Mouse (Mus musculus): ENCODE results near the gene Magi1. TPM values are rescaled to one million over a fixed set of nuclear protein-coding genes. Genes with fewer than 3 reads are reported as not detected.

The Magi1 gene
- total and polyA plus RNA-seq, 2 experiments from 2014 or later: 16.4 to 53.0 TPM

- TF ChIP-seq CTCF (IDR thresholded peaks at IDR 0.05; ENCODE audit: low read depth): no peak
- DNase-seq (peak; percentile 60), ATAC-seq (peak; percentile 71)
- Histone ChIP-seq H3K9me3 (ENCODE audit: low read length) (no peaks in the 10 kb centered on the region), H3K4me2 (ENCODE audit: low read depth) (peak overlapping the region; percentile 60), H3K27me3 (ENCODE audit: insufficient read depth, low read length) (no peaks in the 10 kb centered on the region; the same call in 1 of the 2 replicates), H3K36me3 (ENCODE audit: insufficient read depth) (no peaks in the 10 kb centered on the region), H3K9ac (peak overlapping the region; percentile 33; the same call in 1 of the 2 replicates), H3K4me3 (ENCODE audit: low read depth, low read length) (peak overlapping the region; percentile 34), H3K4me1 (ENCODE audit: insufficient read depth) (peaks cover 13% of the 10 kb centered on the region; the same call in 1 of the 2 replicates), H3K27ac (ENCODE audit: low read depth, low read length) (no peak overlapping the region; the same call in 1 of the 2 replicates)
- WGBS: 8% methylated on average over 24 of the region's 24 CpGs
Measured at GRCm38 (mm10) chr6:93716686-93717625, 566.8 kb downstream of the Magi1 start.

- Histone ChIP-seq H3K4me2 (ENCODE audit: low read depth) (peak overlapping the region; percentile 60), H3K4me3 (ENCODE audit: low read depth, low read length) (peak overlapping the region; percentile 34), H3K36me3 (ENCODE audit: insufficient read depth) (no peaks in the 10 kb centered on the region), H3K9ac (peak overlapping the region; percentile 33), H3K4me1 (ENCODE audit: insufficient read depth) (peaks cover 13% of the 10 kb centered on the region; the same call in 1 of the 2 replicates), H3K27ac (ENCODE audit: low read depth, low read length) (0 out of 2 replicates have a peak overlapping the region, but pooled peaks have one; percentile 29), H3K27me3 (ENCODE audit: insufficient read depth, low read length) (no peaks in the 10 kb centered on the region; the same call in 1 of the 2 replicates), H3K9me3 (ENCODE audit: low read length) (no peaks in the 10 kb centered on the region)
- peak; percentile 22; the same call in 1 of the 2 replicates for ATAC-seq
- no peak for DNase-seq
- WGBS: 28% methylated on average over 24 of the region's 24 CpGs
- no peak for TF ChIP-seq CTCF (IDR thresholded peaks at IDR 0.05; ENCODE audit: low read depth)
Measured at GRCm38 (mm10) chr6:93715181-93716180, 568.2 kb downstream of the Magi1 start.

GRCm38 (mm10) chr6:93704350-93704749 is 579.4 kb downstream of the Magi1 start:
- H3K36me3 ChIP-seq (ENCODE audit: insufficient read depth): peaks cover 6% of the 10 kb centered on the region; the same call in 1 of the 2 replicates
- no peak for ATAC-seq
- H3K9ac ChIP-seq: no peak overlapping the region
- TF ChIP-seq CTCF (IDR thresholded peaks at IDR 0.05; ENCODE audit: low read depth): no peak
- H3K4me3 ChIP-seq (ENCODE audit: low read depth, low read length): no peak overlapping the region
- 58% methylated on average over 5 of the region's 5 CpGs for WGBS
- no peaks in the 10 kb centered on the region for H3K9me3 ChIP-seq (ENCODE audit: low read length)
- H3K4me1 ChIP-seq (ENCODE audit: insufficient read depth): no peaks in the 10 kb centered on the region
- DNase-seq: no peak
- H3K27me3 ChIP-seq (ENCODE audit: insufficient read depth, low read length): no peaks in the 10 kb centered on the region
- no peak overlapping the region for H3K27ac ChIP-seq (ENCODE audit: low read depth, low read length)
- no peak overlapping the region for H3K4me2 ChIP-seq (ENCODE audit: low read depth)

GRCm38 (mm10) chr6:93699436-93699835 is 584.3 kb downstream of the Magi1 start:
- 0 out of 2 replicates have a peak, but pooled peaks cover 5% of the 10 kb centered on the region for H3K4me1 ChIP-seq (ENCODE audit: insufficient read depth)
- no peaks in the 10 kb centered on the region for H3K27me3 ChIP-seq (ENCODE audit: insufficient read depth, low read length)
- 51% methylated on average over 13 of the region's 13 CpGs for WGBS
- H3K4me2 ChIP-seq (ENCODE audit: low read depth): peak overlapping the region; percentile 13; the same call in 1 of the 2 replicates
- no peak overlapping the region for H3K9ac ChIP-seq
- peak overlapping the region; percentile 50; the same call in 1 of the 2 replicates for H3K27ac ChIP-seq (ENCODE audit: low read depth, low read length)
- H3K36me3 ChIP-seq (ENCODE audit: insufficient read depth): peaks cover 18% of the 10 kb centered on the region
- H3K4me3 ChIP-seq (ENCODE audit: low read depth, low read length): no peak overlapping the region
- peak; percentile 74 for DNase-seq
- H3K9me3 ChIP-seq (ENCODE audit: low read length): no peaks in the 10 kb centered on the region
- ATAC-seq: peak; percentile 75
- TF ChIP-seq CTCF (IDR thresholded peaks at IDR 0.05; ENCODE audit: low read depth): no peak

- TF ChIP-seq CTCF (IDR thresholded peaks at IDR 0.05; ENCODE audit: low read depth): no peak
- Histone ChIP-seq H3K4me1 (ENCODE audit: insufficient read depth) (0 out of 2 replicates have a peak, but pooled peaks cover 5% of the 10 kb centered on the region), H3K4me2 (ENCODE audit: low read depth) (no peak overlapping the region), H3K4me3 (ENCODE audit: low read depth, low read length) (no peak overlapping the region), H3K9ac (no peak overlapping the region), H3K36me3 (ENCODE audit: insufficient read depth) (peaks cover 18% of the 10 kb centered on the region), H3K9me3 (ENCODE audit: low read length) (no peaks in the 10 kb centered on the region), H3K27ac (ENCODE audit: low read depth, low read length) (no peak overlapping the region), H3K27me3 (ENCODE audit: insufficient read depth, low read length) (no peaks in the 10 kb centered on the region)
- DNase-seq: no peak
- whole genome bisulfite sequencing: 71% methylated on average over 5 of the region's 5 CpGs
- no peak for ATAC-seq
Measured at GRCm38 (mm10) chr6:93697956-93698355, 585.8 kb downstream of the Magi1 start.

GRCm38 (mm10) chr6:93678766-93679165 is 605.0 kb downstream of the Magi1 start:
- no peak overlapping the region for H3K27ac ChIP-seq (ENCODE audit: low read depth, low read length)
- no peak overlapping the region for H3K4me3 ChIP-seq (ENCODE audit: low read depth, low read length)
- DNase-seq: no peak
- H3K36me3 ChIP-seq (ENCODE audit: insufficient read depth): peaks cover 30% of the 10 kb centered on the region
- H3K9me3 ChIP-seq (ENCODE audit: low read length): no peaks in the 10 kb centered on the region
- no peaks in the 10 kb centered on the region for H3K27me3 ChIP-seq (ENCODE audit: insufficient read depth, low read length)
- ATAC-seq: no peak
- H3K4me1 ChIP-seq (ENCODE audit: insufficient read depth): no peaks in the 10 kb centered on the region
- WGBS: 80% methylated on average over 17 of the region's 17 CpGs
- H3K4me2 ChIP-seq (ENCODE audit: low read depth): no peak overlapping the region
- no peak overlapping the region for H3K9ac ChIP-seq
- TF ChIP-seq CTCF (IDR thresholded peaks at IDR 0.05; ENCODE audit: low read depth): no peak

Data from forebrain, postnatal 0 days (tissue).